Mouse (Mus musculus): ENCODE data around the gene Samd4. TPM values are rescaled to one million over a fixed set of nuclear protein-coding genes. Genes with fewer than 3 reads are reported as not detected.

Gene Samd4
- total and polyA plus RNA-seq, 2 experiments: 1.6 TPM

DNA sequence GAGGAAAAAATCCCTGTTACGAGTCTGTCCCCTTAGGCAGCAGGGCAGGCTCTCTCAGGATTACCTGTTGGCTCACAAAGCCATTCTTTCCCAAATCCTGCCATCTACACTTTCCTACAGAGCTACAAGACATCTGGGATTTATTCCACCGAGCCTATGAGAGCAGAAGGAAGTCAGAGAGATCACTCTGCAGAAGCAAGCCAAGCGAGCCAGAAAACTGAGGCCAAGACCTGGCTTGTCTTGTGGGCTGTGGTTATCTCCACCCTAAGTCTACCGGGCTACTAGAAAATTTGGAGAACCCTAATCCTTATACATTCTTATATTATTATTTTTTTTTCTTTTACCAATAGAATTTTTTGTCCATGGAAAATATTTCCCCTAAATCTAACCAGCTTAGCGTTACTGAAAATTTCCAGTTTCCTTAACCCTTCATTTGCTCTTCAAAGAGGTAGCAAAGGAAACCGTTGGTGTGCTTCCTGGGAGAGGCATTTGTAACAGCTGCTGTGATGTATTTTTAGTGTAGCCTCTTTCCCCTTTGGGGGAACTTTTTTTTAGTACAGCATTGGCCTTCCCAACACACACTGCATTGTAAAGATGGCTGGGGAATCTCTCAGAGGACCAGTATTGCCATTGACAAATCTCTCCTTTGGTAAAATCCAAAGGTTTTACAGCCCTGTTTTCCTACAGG lies 144.9 kb downstream of the Samd4 start:
- DNase-seq (ENCODE audit: extremely low read depth, low read depth, low spot score): no peak
- WGBS: 92% methylated on average over 6 of the region's 6 CpGs

DNA sequence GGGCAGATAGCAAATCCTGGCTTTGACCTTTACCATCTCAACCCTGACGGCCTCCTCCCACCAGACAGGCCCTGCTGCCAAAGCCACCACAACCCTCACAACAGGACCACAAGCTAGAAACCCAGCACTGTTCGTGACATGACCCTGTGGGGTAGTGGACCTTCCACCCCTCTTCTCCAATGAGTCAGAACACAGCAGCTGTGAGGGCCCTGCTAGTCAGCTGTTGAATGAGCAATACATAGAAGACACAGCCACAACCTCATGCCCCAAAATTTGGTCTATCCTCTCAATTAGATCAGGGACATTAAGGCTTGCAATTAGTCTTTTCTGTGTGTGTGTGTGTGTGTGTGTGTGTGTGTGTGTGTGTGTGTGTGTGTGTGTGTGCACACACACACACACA lies 148.9 kb downstream of the Samd4 start:
- H3K4me1 ChIP-seq (ENCODE audit: control insufficient read depth, insufficient read depth, low read length): no peaks in the 10 kb centered on the region
- H3K9ac ChIP-seq (ENCODE audit: low read depth, low read length): no peak overlapping the region
- H3K27me3 ChIP-seq (ENCODE audit: control insufficient read depth, insufficient read depth, low read length): no peaks in the 10 kb centered on the region
- no peak for DNase-seq (ENCODE audit: extremely low read depth, low read depth, low spot score)
- H3K79me2 ChIP-seq (ENCODE audit: control insufficient read depth, insufficient read depth, low read length): no peaks in the 10 kb centered on the region
- 91% methylated on average over 2 of the region's 2 CpGs for whole genome bisulfite sequencing
- H3K4me3 ChIP-seq (ENCODE audit: insufficient read depth, low read depth, low read length): no peak overlapping the region
- H3K27ac ChIP-seq (replicated peaks; ENCODE audit: insufficient read depth, low read depth, low read length): no peak overlapping the region
- no peak for TF ChIP-seq POLR2A (IDR thresholded peaks at IDR 0.05; ENCODE audit: extremely low read depth, insufficient read depth, low read length)
- no peak for TF ChIP-seq CTCF (IDR thresholded peaks at IDR 0.05; ENCODE audit: low read depth, low read length)
- H3K36me3 ChIP-seq (ENCODE audit: control insufficient read depth, insufficient read depth, low read length): no peaks in the 10 kb centered on the region

More for the DNA sequence above, 144.9 kb downstream of the Samd4 start:
- Histone ChIP-seq H3K27me3 (ENCODE audit: control insufficient read depth, insufficient read depth, low read length) (no peaks in the 10 kb centered on the region), H3K9ac (ENCODE audit: low read depth, low read length) (no peak overlapping the region), H3K4me3 (ENCODE audit: insufficient read depth, low read depth, low read length) (no peak overlapping the region), H3K79me2 (ENCODE audit: control insufficient read depth, insufficient read depth, low read length) (no peaks in the 10 kb centered on the region), H3K27ac (replicated peaks; ENCODE audit: insufficient read depth, low read depth, low read length) (no peak overlapping the region), H3K36me3 (ENCODE audit: control insufficient read depth, insufficient read depth, low read length) (no peaks in the 10 kb centered on the region), H3K4me1 (ENCODE audit: control insufficient read depth, insufficient read depth, low read length) (no peaks in the 10 kb centered on the region)
- TF ChIP-seq POLR2A (IDR thresholded peaks at IDR 0.05; ENCODE audit: extremely low read depth, insufficient read depth, low read length) (no peak), CTCF (IDR thresholded peaks at IDR 0.05; ENCODE audit: low read depth, low read length) (no peak)

DNA sequence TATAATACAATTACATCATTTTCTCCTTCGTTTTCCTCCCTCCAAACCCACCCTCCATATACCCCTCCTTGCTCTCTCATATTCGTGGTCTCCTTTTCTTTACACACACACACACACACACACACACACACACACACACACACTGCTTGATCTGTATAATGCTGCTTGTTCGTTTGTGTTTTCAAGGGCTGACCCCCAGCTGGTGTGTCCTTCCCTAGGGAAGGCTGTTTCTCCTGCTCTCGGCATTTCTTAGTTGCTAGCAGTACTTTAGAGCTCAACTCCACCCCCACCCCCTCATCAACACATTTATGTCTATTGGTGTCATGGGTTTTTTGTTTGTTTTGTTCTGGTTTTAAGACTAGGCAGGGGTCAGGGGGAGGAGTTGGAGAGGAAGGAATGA lies 149.5 kb downstream of the Samd4 start:
- DNase-seq (ENCODE audit: extremely low read depth, low read depth, low spot score): no peak
- no peak overlapping the region for H3K9ac ChIP-seq (ENCODE audit: low read depth, low read length)
- no peaks in the 10 kb centered on the region for H3K79me2 ChIP-seq (ENCODE audit: control insufficient read depth, insufficient read depth, low read length)
- 78% methylated on average over 4 of the region's 4 CpGs for WGBS
- H3K27me3 ChIP-seq (ENCODE audit: control insufficient read depth, insufficient read depth, low read length): no peaks in the 10 kb centered on the region
- no peak overlapping the region for H3K4me3 ChIP-seq (ENCODE audit: insufficient read depth, low read depth, low read length)
- no peak for TF ChIP-seq CTCF (IDR thresholded peaks at IDR 0.05; ENCODE audit: low read depth, low read length)
- TF ChIP-seq POLR2A (IDR thresholded peaks at IDR 0.05; ENCODE audit: extremely low read depth, insufficient read depth, low read length): no peak
- H3K36me3 ChIP-seq (ENCODE audit: control insufficient read depth, insufficient read depth, low read length): no peaks in the 10 kb centered on the region
- H3K4me1 ChIP-seq (ENCODE audit: control insufficient read depth, insufficient read depth, low read length): no peaks in the 10 kb centered on the region
- no peak overlapping the region for H3K27ac ChIP-seq (replicated peaks; ENCODE audit: insufficient read depth, low read depth, low read length)

DNA sequence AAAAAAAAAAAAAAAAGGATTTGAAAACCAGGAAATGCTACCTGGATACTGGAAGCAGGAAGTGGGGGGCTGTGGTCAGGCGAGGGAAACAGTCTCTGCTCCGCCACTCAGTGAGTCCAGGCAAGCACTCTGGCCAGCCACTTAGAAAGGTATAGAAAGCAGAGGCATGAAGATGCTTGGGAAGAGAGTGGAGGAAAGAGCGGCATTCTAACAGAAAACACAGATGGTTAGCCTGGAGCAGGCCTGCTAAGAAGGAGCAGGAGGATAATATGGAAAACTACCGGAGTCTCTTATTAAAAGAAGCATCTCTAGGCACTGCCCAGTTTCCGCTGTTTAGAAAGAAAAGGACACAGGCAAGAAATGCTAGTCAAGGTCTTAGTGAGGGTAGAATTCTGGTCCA lies 150.8 kb downstream of the Samd4 start:
- WGBS: 94% methylated on average over 5 of the region's 5 CpGs
- no peaks in the 10 kb centered on the region for H3K27me3 ChIP-seq (ENCODE audit: control insufficient read depth, insufficient read depth, low read length)
- DNase-seq (ENCODE audit: extremely low read depth, low read depth, low spot score): no peak
- H3K9ac ChIP-seq (ENCODE audit: low read depth, low read length): no peak overlapping the region
- no peak for TF ChIP-seq POLR2A (IDR thresholded peaks at IDR 0.05; ENCODE audit: extremely low read depth, insufficient read depth, low read length)
- no peak for TF ChIP-seq CTCF (IDR thresholded peaks at IDR 0.05; ENCODE audit: low read depth, low read length)
- no peak overlapping the region for H3K27ac ChIP-seq (replicated peaks; ENCODE audit: insufficient read depth, low read depth, low read length)
- no peak overlapping the region for H3K4me3 ChIP-seq (ENCODE audit: insufficient read depth, low read depth, low read length)
- H3K79me2 ChIP-seq (ENCODE audit: control insufficient read depth, insufficient read depth, low read length): no peaks in the 10 kb centered on the region
- no peaks in the 10 kb centered on the region for H3K36me3 ChIP-seq (ENCODE audit: control insufficient read depth, insufficient read depth, low read length)
- H3K4me1 ChIP-seq (ENCODE audit: control insufficient read depth, insufficient read depth, low read length): no peaks in the 10 kb centered on the region

DNA sequence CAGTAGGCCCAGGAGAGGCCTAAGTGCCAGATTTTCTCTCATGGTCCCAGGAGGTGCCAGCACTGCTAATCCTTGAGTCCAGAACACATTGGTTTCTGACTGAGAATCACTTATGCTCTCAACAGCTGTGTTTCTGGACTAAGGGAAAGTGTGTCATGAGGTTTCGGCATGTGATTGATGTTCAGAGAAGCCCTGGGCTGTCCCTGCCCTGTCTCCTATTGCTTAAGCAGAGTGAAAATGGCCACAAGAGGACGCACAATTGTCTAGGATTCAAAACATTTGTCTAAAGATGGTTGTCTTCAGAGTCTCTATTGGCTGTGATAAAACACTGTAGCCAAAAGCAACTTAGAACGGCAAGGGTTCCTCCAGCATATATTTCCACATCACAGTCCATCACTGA lies 159.0 kb downstream of the Samd4 start:
- Histone ChIP-seq H3K79me2 (ENCODE audit: control insufficient read depth, insufficient read depth, low read length) (no peaks in the 10 kb centered on the region), H3K9ac (ENCODE audit: low read depth, low read length) (no peak overlapping the region), H3K4me1 (ENCODE audit: control insufficient read depth, insufficient read depth, low read length) (no peaks in the 10 kb centered on the region), H3K27ac (replicated peaks; ENCODE audit: insufficient read depth, low read depth, low read length) (no peak overlapping the region), H3K4me3 (ENCODE audit: insufficient read depth, low read depth, low read length) (no peak overlapping the region), H3K36me3 (ENCODE audit: control insufficient read depth, insufficient read depth, low read length) (no peaks in the 10 kb centered on the region), H3K27me3 (ENCODE audit: control insufficient read depth, insufficient read depth, low read length) (no peaks in the 10 kb centered on the region)
- no peak for DNase-seq (ENCODE audit: extremely low read depth, low read depth, low spot score)
- WGBS: 94% methylated on average over 3 of the region's 3 CpGs
- TF ChIP-seq POLR2A (IDR thresholded peaks at IDR 0.05; ENCODE audit: extremely low read depth, insufficient read depth, low read length) (no peak), CTCF (IDR thresholded peaks at IDR 0.05; ENCODE audit: low read depth, low read length) (no peak)

DNA sequence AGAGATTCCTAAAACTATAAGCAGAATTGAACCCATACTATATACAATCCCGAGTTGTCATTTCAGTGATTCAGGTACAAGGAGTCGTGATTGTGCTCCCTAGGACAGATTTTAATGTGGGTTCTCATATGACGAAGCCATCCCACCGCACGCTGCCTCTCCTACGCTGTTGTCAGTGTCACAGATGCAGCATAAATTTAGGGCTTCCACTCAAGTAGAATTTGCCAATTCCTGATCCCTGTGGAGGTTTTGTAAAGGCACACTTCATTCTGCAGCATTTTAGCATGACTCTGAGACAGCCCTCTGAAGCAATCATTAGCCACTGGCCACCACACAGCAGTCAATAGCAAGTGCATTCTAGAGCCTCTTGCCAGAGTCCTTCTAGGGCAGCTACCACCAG lies 166.4 kb downstream of the Samd4 start:
- TF ChIP-seq CTCF (IDR thresholded peaks at IDR 0.05; ENCODE audit: low read depth, low read length) (no peak), POLR2A (IDR thresholded peaks at IDR 0.05; ENCODE audit: extremely low read depth, insufficient read depth, low read length) (no peak)

More for the DNA sequence above, 166.4 kb downstream of the Samd4 start:
- Histone ChIP-seq H3K36me3 (ENCODE audit: control insufficient read depth, insufficient read depth, low read length) (no peaks in the 10 kb centered on the region), H3K4me1 (ENCODE audit: control insufficient read depth, insufficient read depth, low read length) (no peaks in the 10 kb centered on the region), H3K79me2 (ENCODE audit: control insufficient read depth, insufficient read depth, low read length) (no peaks in the 10 kb centered on the region), H3K9ac (ENCODE audit: low read depth, low read length) (no peak overlapping the region), H3K4me3 (ENCODE audit: insufficient read depth, low read depth, low read length) (no peak overlapping the region), H3K27me3 (ENCODE audit: control insufficient read depth, insufficient read depth, low read length) (no peaks in the 10 kb centered on the region), H3K27ac (replicated peaks; ENCODE audit: insufficient read depth, low read depth, low read length) (no peak overlapping the region)
- WGBS: 91% methylated on average over 6 of the region's 6 CpGs
- DNase-seq (ENCODE audit: extremely low read depth, low read depth, low spot score): no peak
